Mouse (Mus musculus) spleen, adult 2 months (tissue): Measurements from ENCODE around the gene Slc41a2. TPM values are rescaled to one million over a fixed set of nuclear protein-coding genes. Genes with fewer than 3 reads are reported as not detected.

Source experiments
- DNase-seq, 2 experiments: peaks; one replicate each; pipeline versions ENCODE4 v3.0.0 to v3.0.0-alpha.2; 2012 to 2021; ENCODE audit warnings: low spot score in 2 of 2, low read depth in 1 of 2
- H3K27ac ChIP-seq: fragments of 200-500 bp; 2 replicates; pipeline ENCODE4 v1.5.1; 2012; ENCODE audit warnings: low read length, inconsistent platforms; ENCODE audit not compliant: insufficient read depth
- H3K27me3 ChIP-seq: fragments of 200-500 bp; 2 replicates; pipeline ENCODE4 v1.6.1; 2012; ENCODE audit warnings: mild to moderate bottlenecking, moderate library complexity, low read length, inconsistent platforms; ENCODE audit not compliant: control insufficient read depth, insufficient read depth
- H3K36me3 ChIP-seq: fragments of 200-500 bp; 2 replicates; pipeline ENCODE4 v1.6.1; 2012; ENCODE audit warnings: mild to moderate bottlenecking, low read length, inconsistent platforms; ENCODE audit not compliant: control insufficient read depth, insufficient read depth
- H3K4me1 ChIP-seq: fragments of 200-500 bp; 2 replicates; pipeline ENCODE4 v1.6.1; 2011; ENCODE audit warnings: inconsistent platforms; ENCODE audit not compliant: control insufficient read depth, insufficient read depth, insufficient read length
- H3K4me3 ChIP-seq: fragments of 200-500 bp; 2 replicates; pipeline ENCODE4 v1.5.1; 2011; ENCODE audit warnings: mild to moderate bottlenecking, inconsistent platforms; ENCODE audit not compliant: insufficient read depth, insufficient read length; ENCODE audit errors: extremely low read depth
- CTCF ChIP-seq: fragments of 200-500 bp; IDR thresholded peaks from 2 replicates; pipeline ENCODE4 v1.5.1; 2011; ENCODE audit warnings: mild to moderate bottlenecking, inconsistent platforms; ENCODE audit not compliant: insufficient read depth, insufficient read length, insufficient replicate concordance; ENCODE audit errors: extremely low read depth
- POLR2A ChIP-seq: fragments of 200-500 bp; IDR thresholded peaks from 2 replicates; pipeline ENCODE4 v1.6.1; 2011; ENCODE audit warnings: low read depth, low read length, inconsistent platforms
- WGBS: fragments of 180-500 bp; shearing (Covaris S2); methylation state at CpG from one replicate; pipeline ENCODE4 v1.1.7; 2018; 5-methylcytosine and 5-hydroxymethylcytosine counted together
- polyA plus RNA-seq: library from polyadenylated mRNA; depleted of rRNA; stranded (reverse); fragments of >200 nt; gene quantifications from 2 replicates; pipeline ENCODE4 v1.2.3, GENCODE M21; 2012; rRNA removed

Slc41a2 gene
- polyA plus RNA-seq, 1 experiment = 1.7 TPM

GRCm38 (mm10) chr10:83183634-83184479, 153.8 kb downstream of the Slc41a2 start:
- no peak for DNase-seq
- 29% methylated on average over 12 of the region's 12 CpGs for WGBS
- H3K4me3 ChIP-seq = no peak overlapping the region

GRCm38 (mm10) chr10:83182573-83182960, 155.1 kb downstream of the Slc41a2 start:
- peak in 1 of 2 experiments; percentile 29 for DNase-seq
- Histone ChIP-seq H3K36me3 (no peaks in the 10 kb centered on the region), H3K27ac (no peak overlapping the region), H3K4me3 (no peak overlapping the region), H3K4me1 (peaks cover 19% of the 10 kb centered on the region; the same call in 1 of the 2 replicates), H3K27me3 (no peaks in the 10 kb centered on the region)
- 61% methylated on average over 8 of the region's 8 CpGs for WGBS
- TF ChIP-seq POLR2A = no peak
- TF ChIP-seq CTCF = peak; percentile 36; the same call in 1 of the 2 replicates

More at GRCm38 (mm10) chr10:83183634-83184479, 153.8 kb downstream of the Slc41a2 start:
- Histone ChIP-seq H3K36me3 (no peaks in the 10 kb centered on the region), H3K27me3 (no peaks in the 10 kb centered on the region), H3K27ac (peak overlapping the region; percentile 21), H3K4me1 (peaks cover 19% of the 10 kb centered on the region; the same call in 1 of the 2 replicates)
- TF ChIP-seq CTCF = no peak
- no peak for TF ChIP-seq POLR2A

- no peak for TF ChIP-seq CTCF
- TF ChIP-seq POLR2A = no peak
- 55% methylated on average over 15 of the region's 15 CpGs for WGBS
- DNase-seq = no peak
- Histone ChIP-seq H3K36me3 (no peaks in the 10 kb centered on the region), H3K27me3 (no peaks in the 10 kb centered on the region), H3K27ac (no peak overlapping the region), H3K4me3 (no peak overlapping the region), H3K4me1 (peaks cover 19% of the 10 kb centered on the region; the same call in 1 of the 2 replicates)
Measured at GRCm38 (mm10) chr10:83181831-83182572, 155.7 kb downstream of the Slc41a2 start.

Other genes with a start within 250 kb of the Slc41a2 start
- 0.25 and 0.29 TPM in 2 replicates for gene D10Wsu102e, start 22.3 kb upstream of the Slc41a2 start, polyA plus RNA-seq
- 0.28 and 0.53 TPM in 2 replicates for gene Aldh1l2, start 196.3 kb upstream of the Slc41a2 start, polyA plus RNA-seq
- 2.1 and 2.6 TPM in 2 replicates for gene Washc4, start 205.9 kb upstream of the Slc41a2 start, polyA plus RNA-seq